Mouse (Mus musculus): Measurements from ENCODE around the gene 2700049A03Rik.

DNA sequence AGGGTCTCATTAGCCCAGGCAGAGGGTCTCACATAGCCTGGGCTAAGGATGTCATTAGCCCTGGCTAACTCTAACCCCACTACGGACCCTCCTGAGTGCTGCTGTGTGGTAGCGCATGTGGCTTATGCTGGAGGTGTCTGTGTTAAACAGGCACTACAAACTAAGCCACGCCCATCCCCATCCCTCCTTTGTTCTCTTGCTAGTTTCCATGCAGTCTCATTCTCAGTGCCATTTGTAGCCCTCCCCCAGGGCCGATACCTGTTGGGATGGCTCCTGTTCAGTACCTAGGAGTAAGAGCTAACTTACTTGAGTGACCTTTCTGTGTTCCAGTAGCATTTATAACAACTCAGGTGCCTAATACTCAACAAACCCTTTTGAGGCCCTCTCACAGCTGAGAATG is 100.4 kb downstream of the 2700049A03Rik start:
- no peak for TF ChIP-seq BHLHE40 (IDR thresholded peaks at IDR 0.05; ENCODE audit: low read depth, low read length)
- no peak for TF ChIP-seq MYC (IDR thresholded peaks at IDR 0.05; ENCODE audit: low read depth, low read length)
- no peak for TF ChIP-seq MAZ (IDR thresholded peaks at IDR 0.05; ENCODE audit: low read depth, low read length)
- TF ChIP-seq UBTF (IDR thresholded peaks at IDR 0.05; ENCODE audit: low read depth, low read length): no peak
- no peak for TF ChIP-seq CTCF (conservative IDR thresholded peaks at IDR 0.05 in 1 of 2, IDR thresholded peaks at IDR 0.05 in 1 of 2; ENCODE audit: low read depth in 2 of 2, low read length in 2 of 2)
- TF ChIP-seq MXI1 (IDR thresholded peaks at IDR 0.05; ENCODE audit: low read depth, low read length): no peak
- no peak for TF ChIP-seq ETS1 (conservative IDR thresholded peaks at IDR 0.05; ENCODE audit: low read depth, low read length)
- no peak for TF ChIP-seq MAX (IDR thresholded peaks at IDR 0.05; ENCODE audit: low read length)
